Mouse (Mus musculus): Measurements from ENCODE around the gene Mettl24. TPM values are rescaled to one million over a fixed set of nuclear protein-coding genes. Genes with fewer than 3 reads are reported as not detected.

Gene Mettl24
- polyA plus RNA-seq, 1 experiment = 0.62 TPM

GRCm38 (mm10) chr10:40713829-40714228 is 30.7 kb downstream of the Mettl24 start:
- Histone ChIP-seq H3K27me3 (ENCODE audit: control insufficient read depth, insufficient read depth, low read length) (no peaks in the 10 kb centered on the region), H3K4me3 (replicated peaks; ENCODE audit: insufficient read depth, low read depth, low read length) (no peak overlapping the region), H3K27ac (ENCODE audit: insufficient read depth, low read length) (no peak overlapping the region), H3K4me1 (ENCODE audit: control insufficient read depth, insufficient read depth, low read length) (no peaks in the 10 kb centered on the region)
- no peak for DNase-seq
- no peak for TF ChIP-seq POLR2A (IDR thresholded peaks at IDR 0.05; ENCODE audit: borderline replicate concordance, insufficient read depth, low read length)
- no peak for TF ChIP-seq CTCF (IDR thresholded peaks at IDR 0.05; ENCODE audit: borderline replicate concordance, insufficient read depth, low read depth, low read length)
- 95% methylated on average over 9 of the region's 9 CpGs for WGBS

- H3K4me1 ChIP-seq (ENCODE audit: control insufficient read depth, insufficient read depth, low read length) = no peaks in the 10 kb centered on the region
- no peak for DNase-seq
- TF ChIP-seq CTCF (IDR thresholded peaks at IDR 0.05; ENCODE audit: borderline replicate concordance, insufficient read depth, low read depth, low read length) = no peak
- no peak for TF ChIP-seq POLR2A (IDR thresholded peaks at IDR 0.05; ENCODE audit: borderline replicate concordance, insufficient read depth, low read length)
- H3K4me3 ChIP-seq (replicated peaks; ENCODE audit: insufficient read depth, low read depth, low read length) = no peak overlapping the region
- H3K27me3 ChIP-seq (ENCODE audit: control insufficient read depth, insufficient read depth, low read length) = no peaks in the 10 kb centered on the region; the same call in 1 of the 2 replicates
- 86% methylated on average over 4 of the region's 4 CpGs for WGBS
- no peak overlapping the region for H3K27ac ChIP-seq (ENCODE audit: insufficient read depth, low read length)
Observed at GRCm38 (mm10) chr10:40715151-40715550, 32.1 kb downstream of the Mettl24 start.

- WGBS = 48% methylated on average over 8 of the region's 8 CpGs
- Histone ChIP-seq H3K4me3 (replicated peaks; ENCODE audit: insufficient read depth, low read depth, low read length) (no peak overlapping the region), H3K4me1 (ENCODE audit: control insufficient read depth, insufficient read depth, low read length) (no peaks in the 10 kb centered on the region), H3K27me3 (ENCODE audit: control insufficient read depth, insufficient read depth, low read length) (no peaks in the 10 kb centered on the region; the same call in 1 of the 2 replicates), H3K27ac (ENCODE audit: insufficient read depth, low read length) (no peak overlapping the region)
- no peak for TF ChIP-seq CTCF (IDR thresholded peaks at IDR 0.05; ENCODE audit: borderline replicate concordance, insufficient read depth, low read depth, low read length)
- no peak for TF ChIP-seq POLR2A (IDR thresholded peaks at IDR 0.05; ENCODE audit: borderline replicate concordance, insufficient read depth, low read length)
- no peak for DNase-seq
Observed at GRCm38 (mm10) chr10:40716296-40716695, 33.2 kb downstream of the Mettl24 start.

GRCm38 (mm10) chr10:40716713-40717112 is 33.6 kb downstream of the Mettl24 start:
- TF ChIP-seq CTCF (IDR thresholded peaks at IDR 0.05; ENCODE audit: borderline replicate concordance, insufficient read depth, low read depth, low read length) (no peak), POLR2A (IDR thresholded peaks at IDR 0.05; ENCODE audit: borderline replicate concordance, insufficient read depth, low read length) (no peak)
- H3K27ac ChIP-seq (ENCODE audit: insufficient read depth, low read length) = no peak overlapping the region
- 63% methylated on average over 3 of the region's 3 CpGs for WGBS
- no peak overlapping the region for H3K4me3 ChIP-seq (replicated peaks; ENCODE audit: insufficient read depth, low read depth, low read length)
- no peaks in the 10 kb centered on the region; the same call in 1 of the 2 replicates for H3K27me3 ChIP-seq (ENCODE audit: control insufficient read depth, insufficient read depth, low read length)
- no peaks in the 10 kb centered on the region for H3K4me1 ChIP-seq (ENCODE audit: control insufficient read depth, insufficient read depth, low read length)
- DNase-seq = no peak

GRCm38 (mm10) chr10:40718362-40718761 is 35.3 kb downstream of the Mettl24 start:
- no peak overlapping the region for H3K27ac ChIP-seq (ENCODE audit: insufficient read depth, low read length)
- no peaks in the 10 kb centered on the region; the same call in 1 of the 2 replicates for H3K27me3 ChIP-seq (ENCODE audit: control insufficient read depth, insufficient read depth, low read length)
- no peak for DNase-seq
- TF ChIP-seq POLR2A (IDR thresholded peaks at IDR 0.05; ENCODE audit: borderline replicate concordance, insufficient read depth, low read length) (no peak), CTCF (IDR thresholded peaks at IDR 0.05; ENCODE audit: borderline replicate concordance, insufficient read depth, low read depth, low read length) (no peak)
- 92% methylated on average over 13 of the region's 13 CpGs for WGBS
- no peaks in the 10 kb centered on the region for H3K4me1 ChIP-seq (ENCODE audit: control insufficient read depth, insufficient read depth, low read length)
- no peak overlapping the region for H3K4me3 ChIP-seq (replicated peaks; ENCODE audit: insufficient read depth, low read depth, low read length)

- Histone ChIP-seq H3K4me1 (ENCODE audit: control insufficient read depth, insufficient read depth, low read length) (no peaks in the 10 kb centered on the region), H3K27ac (ENCODE audit: insufficient read depth, low read length) (no peak overlapping the region), H3K27me3 (ENCODE audit: control insufficient read depth, insufficient read depth, low read length) (no peaks in the 10 kb centered on the region; the same call in 1 of the 2 replicates), H3K4me3 (replicated peaks; ENCODE audit: insufficient read depth, low read depth, low read length) (no peak overlapping the region)
- no peak for DNase-seq
- TF ChIP-seq POLR2A (IDR thresholded peaks at IDR 0.05; ENCODE audit: borderline replicate concordance, insufficient read depth, low read length) (no peak), CTCF (IDR thresholded peaks at IDR 0.05; ENCODE audit: borderline replicate concordance, insufficient read depth, low read depth, low read length) (no peak)
- WGBS = 56% methylated on average over 6 of the region's 6 CpGs
Observed at GRCm38 (mm10) chr10:40719062-40719461, 36.0 kb downstream of the Mettl24 start.

GRCm38 (mm10) chr10:40720883-40721282 is 37.8 kb downstream of the Mettl24 start:
- Histone ChIP-seq H3K4me3 (replicated peaks; ENCODE audit: insufficient read depth, low read depth, low read length) (no peak overlapping the region), H3K27ac (ENCODE audit: insufficient read depth, low read length) (no peak overlapping the region), H3K4me1 (ENCODE audit: control insufficient read depth, insufficient read depth, low read length) (no peaks in the 10 kb centered on the region), H3K27me3 (ENCODE audit: control insufficient read depth, insufficient read depth, low read length) (no peaks in the 10 kb centered on the region; the same call in 1 of the 2 replicates)
- WGBS = 90% methylated on average over 5 of the region's 5 CpGs
- DNase-seq = no peak
- TF ChIP-seq POLR2A (IDR thresholded peaks at IDR 0.05; ENCODE audit: borderline replicate concordance, insufficient read depth, low read length) (no peak), CTCF (IDR thresholded peaks at IDR 0.05; ENCODE audit: borderline replicate concordance, insufficient read depth, low read depth, low read length) (no peak)

- no peak for DNase-seq
Observed at GRCm38 (mm10) chr10:40724342-40724741, 41.3 kb downstream of the Mettl24 start.

More at GRCm38 (mm10) chr10:40724342-40724741, 41.3 kb downstream of the Mettl24 start:
- no peaks in the 10 kb centered on the region for H3K27me3 ChIP-seq (ENCODE audit: control insufficient read depth, insufficient read depth, low read length)
- 56% methylated on average over 6 of the region's 6 CpGs for WGBS
- H3K4me1 ChIP-seq (ENCODE audit: control insufficient read depth, insufficient read depth, low read length) = no peaks in the 10 kb centered on the region
- TF ChIP-seq POLR2A (IDR thresholded peaks at IDR 0.05; ENCODE audit: borderline replicate concordance, insufficient read depth, low read length) (no peak), CTCF (IDR thresholded peaks at IDR 0.05; ENCODE audit: borderline replicate concordance, insufficient read depth, low read depth, low read length) (no peak)
- H3K4me3 ChIP-seq (replicated peaks; ENCODE audit: insufficient read depth, low read depth, low read length) = no peak overlapping the region
- no peak overlapping the region for H3K27ac ChIP-seq (ENCODE audit: insufficient read depth, low read length)

All from cerebellum, adult 2 months (tissue).